10 mouse cellular contexts compared by ENCODE assay signal in the genomic region with DNA sequence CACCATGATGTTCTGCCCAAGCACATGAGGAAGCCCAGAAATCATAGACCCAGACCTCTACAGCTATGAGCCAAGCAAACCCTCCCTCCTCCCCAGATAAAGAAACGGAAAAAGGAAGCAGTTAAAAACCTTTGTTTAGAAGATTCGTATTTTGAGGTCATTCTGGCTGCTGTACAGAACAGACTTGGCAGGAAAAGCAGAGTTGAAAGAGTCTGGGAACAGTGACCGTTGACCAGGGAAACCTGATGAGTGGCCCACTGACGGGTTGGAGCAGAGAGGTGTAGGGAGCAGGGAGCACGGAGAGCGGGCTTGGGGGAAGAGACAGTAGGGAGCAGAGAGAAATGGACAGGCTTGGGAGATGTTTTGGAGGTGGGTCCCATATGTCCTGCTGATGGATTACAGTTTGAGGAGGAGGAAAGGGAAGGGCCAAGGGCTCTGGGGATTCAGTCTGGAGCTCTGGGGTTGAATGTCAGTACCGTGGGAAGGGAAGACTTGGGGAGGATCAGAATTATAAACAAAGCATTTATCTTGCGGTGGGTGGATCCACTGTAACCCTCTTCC.
A peak's percentile ranks its signal among the peaks of the same experiment; 100 is the strongest.
DNase-seq lines count a peak whose midpoint lies in the region; ATAC-seq and TF ChIP-seq lines count a peak whose summit lies in the region.
"Had no signal": no experiment of that assay in that cellular context is flagged by ENCODE, and none has a peak within 500 bp of the region (broad histone marks: within the 10 kb centered on the region; RNA-seq: fewer than 3 reads in every experiment).

No protein-coding gene starts in this region.

- no peak overlapping the region for H3K9ac ChIP-seq in midbrain, postnatal 0 days (replicated peaks; ENCODE audit: low read length, poor library complexity, severe bottlenecking)
- H3K9ac ChIP-seq in midbrain, embryonic 14.5 days (replicated peaks; ENCODE audit: low read length), result no peak overlapping the region
- no peak overlapping the region for H3K9ac ChIP-seq in heart, postnatal 0 days (replicated peaks; ENCODE audit: low read depth, low read length)
- no peak overlapping the region for H3K9ac ChIP-seq in stomach, postnatal 0 days (ENCODE audit: low read length)
- no peak overlapping the region for H3K9ac ChIP-seq in midbrain, embryonic 16.5 days (ENCODE audit: low read depth, low read length)

- no peak for ATAC-seq in midbrain, postnatal 0 days (ENCODE audit: low FRiP score)
- ATAC-seq in midbrain, embryonic 14.5 days (ENCODE audit: low FRiP score, low TSS enrichment), result no peak
- ATAC-seq in heart, postnatal 0 days (ENCODE audit: insufficient read depth, low read depth), result peak; percentile 62
- peak; percentile 58; the same call in 1 of the 2 replicates for ATAC-seq in stomach, postnatal 0 days (ENCODE audit: low FRiP score, low TSS enrichment)
- no peak for ATAC-seq in midbrain, embryonic 16.5 days

- no peak for TF ChIP-seq CTCF in midbrain, postnatal 0 days (IDR thresholded peaks at IDR 0.05)
- TF ChIP-seq CTCF in heart, postnatal 0 days (IDR thresholded peaks at IDR 0.05; ENCODE audit: low read depth), result no peak
- TF ChIP-seq CTCF in stomach, postnatal 0 days (IDR thresholded peaks at IDR 0.05; ENCODE audit: low read depth), result no peak

- no peaks in the 10 kb centered on the region for H3K27me3 ChIP-seq in midbrain, postnatal 0 days (ENCODE audit: insufficient read depth, low read length)
- H3K27me3 ChIP-seq in midbrain, embryonic 14.5 days (ENCODE audit: control insufficient read depth, insufficient read depth, low read length), result 0 out of 2 replicates have a peak, but pooled peaks cover 4% of the 10 kb centered on the region
- H3K27me3 ChIP-seq in heart, postnatal 0 days (ENCODE audit: control insufficient read depth, insufficient read depth, low read length), result peaks cover 29% of the 10 kb centered on the region
- no peaks in the 10 kb centered on the region for H3K27me3 ChIP-seq in stomach, postnatal 0 days (ENCODE audit: control insufficient read depth, insufficient read depth, low read length)
- peaks cover 40% of the 10 kb centered on the region for H3K27me3 ChIP-seq in hindbrain, embryonic 10.5 days (ENCODE audit: insufficient read depth, poor library complexity, severe bottlenecking)
- H3K27me3 ChIP-seq in midbrain, embryonic 16.5 days (ENCODE audit: control insufficient read depth, insufficient read depth, low read depth, low read length), result no peaks in the 10 kb centered on the region

- H3K36me3 ChIP-seq in midbrain, postnatal 0 days (ENCODE audit: insufficient read depth, low read length), result no peaks in the 10 kb centered on the region
- no peaks in the 10 kb centered on the region for H3K36me3 ChIP-seq in midbrain, embryonic 14.5 days (ENCODE audit: control insufficient read depth, insufficient read depth, low read length)
- H3K36me3 ChIP-seq in heart, postnatal 0 days (replicated peaks; ENCODE audit: control insufficient read depth, insufficient read depth, low read length), result no peaks in the 10 kb centered on the region
- no peaks in the 10 kb centered on the region for H3K36me3 ChIP-seq in stomach, postnatal 0 days (ENCODE audit: control insufficient read depth, insufficient read depth, low read length)
- no peaks in the 10 kb centered on the region for H3K36me3 ChIP-seq in hindbrain, embryonic 10.5 days
- no peaks in the 10 kb centered on the region for H3K36me3 ChIP-seq in midbrain, embryonic 16.5 days (ENCODE audit: control insufficient read depth, insufficient read depth, low read length)

- no peak overlapping the region for H3K4me2 ChIP-seq in midbrain, postnatal 0 days (ENCODE audit: low read depth, low read length, poor library complexity, severe bottlenecking)
- H3K4me2 ChIP-seq in midbrain, embryonic 14.5 days (ENCODE audit: low read length), result no peak overlapping the region
- no peak overlapping the region for H3K4me2 ChIP-seq in heart, postnatal 0 days (ENCODE audit: low read depth, low read length)
- no peak overlapping the region for H3K4me2 ChIP-seq in stomach, postnatal 0 days (replicated peaks; ENCODE audit: low read depth)
- no peak overlapping the region for H3K4me2 ChIP-seq in midbrain, embryonic 16.5 days (ENCODE audit: low read length)

- H3K4me3 ChIP-seq in midbrain, postnatal 0 days (ENCODE audit: low read depth, low read length), result no peak overlapping the region
- H3K4me3 ChIP-seq in midbrain, embryonic 14.5 days (replicated peaks; ENCODE audit: low read depth, low read length), result no peak overlapping the region
- no peak overlapping the region for H3K4me3 ChIP-seq in heart, postnatal 0 days (ENCODE audit: low read depth, low read length)
- H3K4me3 ChIP-seq in stomach, postnatal 0 days (ENCODE audit: low read depth, low read length), result no peak overlapping the region
- H3K4me3 ChIP-seq in hindbrain, embryonic 10.5 days, result no peak overlapping the region
- no peak overlapping the region for H3K4me3 ChIP-seq in midbrain, embryonic 16.5 days (ENCODE audit: low read depth, low read length)
- H3K4me3 ChIP-seq: erythroblast, embryonic 14.5 days had no signal

- peak; percentile 53 for DNase-seq in midbrain, postnatal 0 days (ENCODE audit: low spot score)
- no peak for DNase-seq in midbrain, embryonic 14.5 days
- peak; percentile 78 for DNase-seq in heart, postnatal 0 days (ENCODE audit: low spot score)
- DNase-seq in kidney, postnatal 25 days, result peak; percentile 58 to 82
- no peak for DNase-seq in stomach, postnatal 0 days (ENCODE audit: low spot score)
- no peak for DNase-seq in frontal cortex, postnatal 25 days (ENCODE audit: low spot score in 2 of 2)
- DNase-seq in hindbrain, embryonic 10.5 days (ENCODE audit: low spot score), result no peak

- H3K9me3 ChIP-seq in midbrain, postnatal 0 days (ENCODE audit: low read length), result no peaks in the 10 kb centered on the region
- H3K9me3 ChIP-seq in midbrain, embryonic 14.5 days (ENCODE audit: control insufficient read depth, low read length), result no peaks in the 10 kb centered on the region
- no peaks in the 10 kb centered on the region for H3K9me3 ChIP-seq in heart, postnatal 0 days (replicated peaks; ENCODE audit: control insufficient read depth, low read length)
- H3K9me3 ChIP-seq in stomach, postnatal 0 days (ENCODE audit: control insufficient read depth, low read length), result no peaks in the 10 kb centered on the region
- no peaks in the 10 kb centered on the region for H3K9me3 ChIP-seq in hindbrain, embryonic 10.5 days
- H3K9me3 ChIP-seq in midbrain, embryonic 16.5 days (replicated peaks; ENCODE audit: control insufficient read depth, low read length, poor library complexity, severe bottlenecking), result no peaks in the 10 kb centered on the region

- H3K27ac ChIP-seq in midbrain, postnatal 0 days (ENCODE audit: low read depth, low read length), result no peak overlapping the region
- no peak overlapping the region for H3K27ac ChIP-seq in midbrain, embryonic 14.5 days (replicated peaks; ENCODE audit: low read depth, low read length)
- peak overlapping the region; percentile 38; the same call in 1 of the 2 replicates for H3K27ac ChIP-seq in heart, postnatal 0 days (ENCODE audit: low read depth)
- H3K27ac ChIP-seq in stomach, postnatal 0 days (replicated peaks), result no peak overlapping the region
- H3K27ac ChIP-seq in hindbrain, embryonic 10.5 days, result no peak overlapping the region
- no peak overlapping the region for H3K27ac ChIP-seq in midbrain, embryonic 16.5 days (ENCODE audit: low read length)
- H3K27ac ChIP-seq: macrophage had no signal

- 73% methylated on average over 8 of the region's 8 CpGs for WGBS in midbrain, postnatal 0 days
- WGBS in midbrain, embryonic 14.5 days, result 88% methylated on average over 8 of the region's 8 CpGs
- WGBS in heart, postnatal 0 days, result 42% methylated on average over 8 of the region's 8 CpGs
- 32% methylated on average over 8 of the region's 8 CpGs for WGBS in stomach, postnatal 0 days
- 88% methylated on average over 8 of the region's 8 CpGs for WGBS in hindbrain, embryonic 10.5 days
- WGBS in midbrain, embryonic 16.5 days, result 83% methylated on average over 8 of the region's 8 CpGs

- TF ChIP-seq EP300 in heart, postnatal 0 days (IDR thresholded peaks at IDR 0.05; ENCODE audit: low read depth), result no peak
- no peak for TF ChIP-seq EP300 in stomach, postnatal 0 days (optimal IDR thresholded peaks at IDR 0.05)

- H3K4me1 ChIP-seq in midbrain, postnatal 0 days (ENCODE audit: insufficient read depth, low read length), result peaks cover 8% of the 10 kb centered on the region; the same call in 1 of the 2 replicates
- H3K4me1 ChIP-seq in midbrain, embryonic 14.5 days (ENCODE audit: control insufficient read depth, insufficient read depth, low read length), result peaks cover 18% of the 10 kb centered on the region
- no peaks in the 10 kb centered on the region for H3K4me1 ChIP-seq in heart, postnatal 0 days (ENCODE audit: control insufficient read depth, insufficient read depth)
- peaks cover 2% of the 10 kb centered on the region; the same call in 1 of the 2 replicates for H3K4me1 ChIP-seq in stomach, postnatal 0 days (replicated peaks; ENCODE audit: control insufficient read depth, insufficient read depth)
- peaks cover 16% of the 10 kb centered on the region for H3K4me1 ChIP-seq in hindbrain, embryonic 10.5 days (replicated peaks)
- H3K4me1 ChIP-seq in midbrain, embryonic 16.5 days (ENCODE audit: control insufficient read depth, insufficient read depth, low read length), result peaks cover 14% of the 10 kb centered on the region

Comparison
In these comparisons a context has a peak if more than half of its experiments do, and no peak if none do; other contexts are left out.
1. DNase-seq: peak in midbrain, postnatal 0 days (single experiment), heart, postnatal 0 days (single experiment) and kidney, postnatal 25 days (2 of 2); none in midbrain, embryonic 14.5 days (single experiment), stomach, postnatal 0 days (single experiment), frontal cortex, postnatal 25 days (0 of 2) and hindbrain, embryonic 10.5 days (single experiment).
2. ATAC-seq: peak in heart, postnatal 0 days (single experiment) and stomach, postnatal 0 days (single experiment); none in midbrain, postnatal 0 days (single experiment), midbrain, embryonic 14.5 days (single experiment) and midbrain, embryonic 16.5 days (single experiment).